Mouse (Mus musculus): ENCODE data around the gene Sdccag8.

- no peak for TF ChIP-seq POLR2A (IDR thresholded peaks at IDR 0.05; ENCODE audit: insufficient read depth, low read length)
- no peak for TF ChIP-seq CTCF (IDR thresholded peaks at IDR 0.05; ENCODE audit: low read depth, low read length)
- no peak for TF ChIP-seq EP300 (IDR thresholded peaks at IDR 0.05; ENCODE audit: insufficient read depth, low read depth, low read length)
Measured at GRCm38 (mm10) chr1:176814591-176815062, at the start of gene Sdccag8.

Data from ES-Bruce4 (cell line).